Mouse (Mus musculus): ENCODE results near the gene Sox13.

The Sox13 gene

GRCm38 (mm10) chr1:133423543-133424480 lies at the start of gene Sox13:
Gene Sox13, minus strand, starts transcription at chr1:133424377.
- DNase-seq (ENCODE audit: low spot score in 2 of 2), result no peak

- DNase-seq (ENCODE audit: low spot score in 2 of 2), result no peak
Measured at GRCm38 (mm10) chr1:133471556-133471955, 47.4 kb upstream of the Sox13 start.

GRCm38 (mm10) chr1:133471086-133471485 lies 46.9 kb upstream of the Sox13 start:
- DNase-seq (ENCODE audit: low spot score in 2 of 2), result no peak

GRCm38 (mm10) chr1:133470242-133471025 lies 46.3 kb upstream of the Sox13 start:
- DNase-seq (ENCODE audit: low spot score in 2 of 2), result no peak

GRCm38 (mm10) chr1:133469213-133469612 lies 45.0 kb upstream of the Sox13 start:
- no peak for DNase-seq (ENCODE audit: low spot score in 2 of 2)

- no peak for DNase-seq (ENCODE audit: low spot score in 2 of 2)
Measured at GRCm38 (mm10) chr1:133468751-133469150, 44.6 kb upstream of the Sox13 start.

GRCm38 (mm10) chr1:133467905-133468304 lies 43.7 kb upstream of the Sox13 start:
- no peak for DNase-seq (ENCODE audit: low spot score in 2 of 2)

GRCm38 (mm10) chr1:133463138-133463537 lies 39.0 kb upstream of the Sox13 start:
- no peak for DNase-seq (ENCODE audit: low spot score in 2 of 2)

GRCm38 (mm10) chr1:133460996-133461395 lies 36.8 kb upstream of the Sox13 start:
- DNase-seq (ENCODE audit: low spot score in 2 of 2), result no peak

GRCm38 (mm10) chr1:133456097-133456496 lies 31.9 kb upstream of the Sox13 start:
- no peak for DNase-seq (ENCODE audit: low spot score in 2 of 2)

- no peak for DNase-seq (ENCODE audit: low spot score in 2 of 2)
Measured at GRCm38 (mm10) chr1:133452564-133453165, 28.5 kb upstream of the Sox13 start.

GRCm38 (mm10) chr1:133451869-133452563 lies 27.8 kb upstream of the Sox13 start:
- no peak for DNase-seq (ENCODE audit: low spot score in 2 of 2)

GRCm38 (mm10) chr1:133451025-133451424 lies 26.8 kb upstream of the Sox13 start:
- no peak for DNase-seq (ENCODE audit: low spot score in 2 of 2)

GRCm38 (mm10) chr1:133448351-133448931 lies 24.3 kb upstream of the Sox13 start:
- no peak for DNase-seq (ENCODE audit: low spot score in 2 of 2)

- DNase-seq (ENCODE audit: low spot score in 2 of 2), result no peak
Measured at GRCm38 (mm10) chr1:133446291-133446690, 22.1 kb upstream of the Sox13 start.

- no peak for DNase-seq (ENCODE audit: low spot score in 2 of 2)
Measured at GRCm38 (mm10) chr1:133444315-133444714, 20.1 kb upstream of the Sox13 start.

GRCm38 (mm10) chr1:133437916-133438683 lies 13.9 kb upstream of the Sox13 start:
- no peak for DNase-seq (ENCODE audit: low spot score in 2 of 2)

- DNase-seq (ENCODE audit: low spot score in 2 of 2), result no peak
Measured at GRCm38 (mm10) chr1:133434756-133435112, 10.6 kb upstream of the Sox13 start.

GRCm38 (mm10) chr1:133434018-133434755 lies 10.0 kb upstream of the Sox13 start:
- DNase-seq (ENCODE audit: low spot score in 2 of 2), result no peak

GRCm38 (mm10) chr1:133432566-133432965 lies 8.4 kb upstream of the Sox13 start:
- no peak for DNase-seq (ENCODE audit: low spot score in 2 of 2)

All from natural killer cell, adult 2 months (primary cell).